Mouse (Mus musculus) c-Kit-positive CD71-negative TER-119-negative erythroid progenitor cells, embryonic 14.5 days (primary cell): Measurements from ENCODE around the gene Cfap20.

ENCODE experiments used
- DNase-seq: peaks from one replicate; pipeline ENCODE4 v3.0.0-alpha.2; 2013; ENCODE audit warnings: low read depth

Cfap20 gene

GRCm38 (mm10) chr8:95373389-95374002 lies 61.2 kb downstream of the Cfap20 start:
- no peak for DNase-seq
